Mouse (Mus musculus) monocyte, adult 2 months (primary cell): ENCODE results near the gene Otx1.

Experiments
- DNase-seq, 2 experiments: peaks; one replicate each; pipeline ENCODE4 v3.0.0; 2022; ENCODE audit warnings: low spot score in 2 of 2, low read depth in 1 of 2

Gene Otx1

DNA sequence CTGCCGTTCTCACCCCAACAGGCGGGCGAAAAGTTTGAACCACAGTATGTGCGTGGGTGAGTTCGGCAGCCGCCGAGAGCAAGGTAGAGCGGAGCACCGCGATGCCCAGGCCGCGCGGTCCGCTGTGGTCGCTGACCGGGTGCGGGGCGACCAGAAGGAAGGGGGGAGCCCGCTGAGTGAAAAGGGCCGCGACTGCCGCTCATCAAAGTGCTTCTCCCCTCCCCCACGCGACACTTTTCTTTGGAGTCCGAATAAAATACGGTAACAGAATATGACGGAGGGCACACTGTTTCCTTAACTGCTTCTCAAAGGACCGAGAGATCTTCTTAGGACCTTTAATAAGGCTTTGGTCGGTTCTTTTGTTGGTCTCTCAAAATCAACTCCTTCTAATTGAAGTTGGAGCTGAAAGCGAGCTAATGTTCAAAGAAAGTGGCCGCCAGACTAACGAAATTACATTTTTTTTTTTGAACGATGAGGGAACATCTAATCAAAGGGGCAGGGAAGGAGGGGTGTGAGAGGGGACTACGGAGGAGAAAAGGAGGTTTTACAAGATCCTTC lies at the start of gene Otx1:
Gene Otx1, minus strand, starts transcription at position 115 of the 558 bp plus-strand sequence.
- no peak for DNase-seq

DNA sequence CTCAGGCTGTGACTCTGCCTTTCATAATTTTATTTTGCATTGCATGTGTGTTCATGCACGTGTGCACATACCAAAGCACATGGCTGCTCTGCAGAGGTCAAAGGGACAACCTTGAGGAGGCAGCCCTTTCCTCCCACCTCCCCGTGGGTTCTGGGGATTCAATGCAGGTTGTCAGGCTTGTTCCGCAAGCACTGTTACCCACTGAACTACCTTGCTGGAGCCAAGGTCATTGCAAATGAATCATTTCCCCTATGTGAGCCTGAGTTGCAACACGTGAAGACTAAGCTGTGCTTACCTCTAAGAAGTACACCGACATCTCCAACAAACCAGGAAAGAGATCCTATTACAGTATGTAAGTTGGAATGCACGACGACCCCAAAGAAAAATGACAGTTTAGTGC lies 48.2 kb upstream of the Otx1 start:
- DNase-seq: no peak

DNA sequence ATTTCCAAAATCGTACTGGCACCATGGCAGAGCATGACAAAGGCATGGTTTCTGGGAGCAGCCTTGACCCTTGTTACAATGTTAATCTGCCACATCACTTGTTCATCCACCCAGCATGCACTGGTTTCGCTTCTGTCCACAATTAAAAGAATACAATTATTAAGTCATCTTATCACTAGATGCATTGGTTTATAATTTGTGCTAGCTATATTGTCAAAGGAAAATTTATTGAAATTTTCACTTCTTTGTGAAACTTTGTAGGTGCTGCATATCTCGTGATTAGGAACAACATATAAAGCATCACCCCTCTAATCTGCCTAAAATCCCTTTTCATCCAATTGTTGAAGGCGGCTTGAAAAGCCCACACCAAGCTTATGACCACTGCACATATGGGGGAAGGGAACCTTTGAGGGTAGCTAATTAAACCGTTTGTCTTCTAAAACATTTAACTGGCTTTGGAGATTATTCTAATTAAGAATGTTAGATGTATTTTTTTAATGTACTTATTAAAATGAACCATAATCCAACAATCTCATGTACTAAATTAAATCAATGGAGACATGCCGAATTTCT lies 37.2 kb upstream of the Otx1 start:
- DNase-seq: no peak

DNA sequence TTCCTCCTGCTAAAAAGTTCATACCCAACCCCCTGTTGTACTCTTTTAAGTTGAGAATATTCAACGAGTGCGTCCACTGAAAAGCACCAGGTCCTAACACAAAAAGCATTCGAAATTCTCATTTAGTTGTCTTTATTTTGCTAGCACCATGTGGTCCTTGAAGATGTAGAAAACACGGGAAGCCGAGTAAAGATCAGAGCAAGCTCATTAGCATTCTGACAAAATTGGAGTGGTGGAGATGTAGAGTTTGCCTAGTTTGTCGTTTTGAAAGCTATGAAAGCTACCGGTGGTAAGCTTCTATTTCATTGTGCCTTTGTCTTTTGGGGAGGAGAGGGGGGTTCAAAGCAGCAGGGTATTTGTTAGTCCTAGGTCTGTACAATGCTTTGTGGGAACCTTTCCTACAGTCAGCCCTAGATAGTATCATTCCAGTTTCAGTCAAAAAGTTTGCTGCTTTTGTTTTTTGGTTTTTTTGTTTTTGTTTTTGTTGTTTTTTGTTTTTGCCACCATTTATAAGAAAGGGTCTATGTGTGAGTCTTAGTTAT lies 31.9 kb upstream of the Otx1 start:
- DNase-seq: no peak

DNA sequence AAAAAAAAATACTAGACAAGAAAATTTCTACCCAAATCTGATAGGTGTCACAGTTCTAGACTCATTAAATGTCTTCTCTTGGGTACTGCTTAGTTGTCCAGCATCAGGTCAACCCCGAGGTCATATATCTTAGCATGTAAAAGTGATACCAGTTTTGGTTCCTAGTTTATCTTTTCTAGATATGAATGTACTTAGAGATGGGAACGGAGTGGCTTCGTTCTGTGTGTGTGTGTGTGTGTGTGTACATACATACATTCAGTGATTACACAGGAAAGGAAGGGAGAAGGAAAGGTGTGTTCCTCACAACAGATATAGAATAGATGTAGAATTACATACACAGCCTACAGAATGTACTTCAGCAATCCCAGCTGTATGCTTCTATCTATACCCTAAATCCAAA lies 30.9 kb upstream of the Otx1 start:
- DNase-seq: no peak

DNA sequence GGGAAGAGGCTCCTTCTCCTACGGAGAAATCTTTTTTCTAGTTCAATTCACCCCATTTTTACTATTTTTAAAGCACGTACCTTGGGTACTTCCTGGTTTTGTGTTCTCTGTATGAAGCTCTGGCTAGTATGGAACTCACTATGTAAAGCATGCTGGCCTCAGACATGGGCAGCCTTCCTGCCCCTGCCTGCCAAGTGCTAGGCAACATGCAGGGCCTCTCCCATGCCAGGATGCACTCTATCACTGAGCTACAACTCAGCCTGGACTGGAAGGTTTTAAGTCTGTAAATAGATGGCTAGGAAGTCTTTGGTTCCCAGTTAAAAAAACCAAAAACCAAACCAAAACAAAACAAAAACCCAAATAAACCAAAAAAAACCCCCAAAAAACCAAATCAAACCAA lies 17.9 kb upstream of the Otx1 start:
- no peak for DNase-seq

DNA sequence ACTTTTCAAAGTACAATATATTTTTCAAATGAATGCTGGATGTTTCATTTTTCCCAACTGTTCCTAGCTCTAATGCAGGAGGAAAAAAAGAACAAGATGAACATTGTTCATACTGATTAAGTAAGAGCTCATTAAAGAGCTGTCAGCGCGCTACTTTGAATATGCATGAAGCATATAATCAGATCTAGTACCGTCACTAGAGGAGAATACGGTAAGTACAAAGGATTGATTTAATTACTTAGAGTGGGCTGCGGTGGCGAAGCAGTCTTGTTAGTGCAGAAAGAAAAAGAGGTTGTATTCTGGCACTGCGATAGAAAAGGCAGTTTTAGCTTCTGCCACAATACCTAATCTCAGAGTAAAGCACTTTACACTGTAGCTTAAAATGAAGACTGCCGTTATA lies 14.7 kb upstream of the Otx1 start:
- no peak for DNase-seq

DNA sequence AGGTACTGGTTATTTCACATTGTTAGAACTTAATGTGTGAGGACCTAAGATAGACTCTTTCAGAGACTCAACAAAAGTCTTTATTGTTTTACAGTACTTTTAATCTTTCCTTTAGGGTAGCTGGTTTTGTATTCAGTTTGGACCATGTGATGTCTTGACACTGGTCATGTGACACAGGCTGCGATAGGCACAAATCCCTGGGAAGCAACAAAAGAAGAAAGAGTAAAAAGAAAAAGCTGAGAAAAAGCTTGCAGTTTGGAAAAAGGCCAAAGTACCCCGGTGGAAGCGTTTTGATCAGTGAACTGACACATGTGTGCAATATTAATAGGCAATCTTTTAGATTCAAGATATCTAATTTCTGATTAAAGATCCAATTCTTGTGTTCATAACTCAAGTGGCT lies 13.6 kb upstream of the Otx1 start:
- DNase-seq: no peak

DNA sequence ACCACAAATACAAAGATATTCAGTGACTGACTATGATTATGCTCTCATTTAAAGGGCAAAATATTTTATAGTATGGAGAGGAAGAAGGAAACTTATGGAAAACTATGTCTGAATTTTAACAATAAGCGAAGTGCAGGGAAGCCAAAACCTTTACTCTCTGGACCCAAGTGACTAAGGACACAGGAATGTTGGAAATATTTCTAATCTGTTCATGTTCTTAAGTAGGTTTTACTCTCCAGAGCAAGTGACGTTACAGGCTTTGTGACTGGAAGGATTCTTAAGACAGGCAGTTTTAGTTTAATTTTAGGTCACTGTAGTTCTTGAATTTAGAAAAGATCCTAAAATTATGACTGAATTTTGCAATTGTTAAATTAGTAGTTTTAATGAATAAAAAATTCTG lies 6.1 kb upstream of the Otx1 start:
- DNase-seq: no peak

DNA sequence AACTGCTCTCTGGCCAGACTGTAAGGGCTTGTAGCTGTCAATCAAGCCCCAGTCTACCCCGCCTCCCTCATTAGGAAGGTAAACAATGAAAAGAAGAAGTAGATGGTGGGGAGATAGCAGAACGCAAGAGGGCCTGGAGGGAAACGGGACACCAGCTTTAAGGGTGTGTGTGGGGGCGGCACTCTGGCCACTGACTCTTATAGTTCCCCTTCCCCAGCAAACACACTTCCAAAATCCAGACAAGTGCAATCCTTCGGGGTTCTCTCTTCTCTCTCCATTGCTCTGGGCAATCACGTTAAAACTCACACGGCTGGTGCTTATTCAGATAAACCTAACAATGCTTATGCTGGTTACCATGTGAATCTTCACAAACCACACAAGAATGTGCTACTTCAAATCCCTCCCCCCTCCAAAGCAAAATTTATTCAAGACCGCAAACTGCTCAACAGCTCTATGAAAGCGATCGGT lies 5.5 kb upstream of the Otx1 start:
- no peak for DNase-seq

DNA sequence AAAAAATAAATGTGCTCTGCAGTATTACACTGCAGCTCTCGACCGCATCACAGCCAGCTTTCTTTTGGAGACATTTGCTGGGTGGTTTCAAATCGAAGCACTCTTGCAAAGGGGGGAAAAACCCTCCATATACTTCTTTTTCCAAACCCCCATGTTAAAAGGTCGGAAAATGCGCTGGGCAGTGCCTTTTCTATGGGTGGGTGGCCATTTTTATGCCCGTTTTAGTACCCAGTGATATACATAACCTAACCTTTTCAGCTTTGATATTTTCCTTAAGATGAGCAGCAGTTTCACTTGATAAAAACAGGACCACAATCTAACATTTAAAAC lies 5.0 kb upstream of the Otx1 start:
- DNase-seq: no peak

DNA sequence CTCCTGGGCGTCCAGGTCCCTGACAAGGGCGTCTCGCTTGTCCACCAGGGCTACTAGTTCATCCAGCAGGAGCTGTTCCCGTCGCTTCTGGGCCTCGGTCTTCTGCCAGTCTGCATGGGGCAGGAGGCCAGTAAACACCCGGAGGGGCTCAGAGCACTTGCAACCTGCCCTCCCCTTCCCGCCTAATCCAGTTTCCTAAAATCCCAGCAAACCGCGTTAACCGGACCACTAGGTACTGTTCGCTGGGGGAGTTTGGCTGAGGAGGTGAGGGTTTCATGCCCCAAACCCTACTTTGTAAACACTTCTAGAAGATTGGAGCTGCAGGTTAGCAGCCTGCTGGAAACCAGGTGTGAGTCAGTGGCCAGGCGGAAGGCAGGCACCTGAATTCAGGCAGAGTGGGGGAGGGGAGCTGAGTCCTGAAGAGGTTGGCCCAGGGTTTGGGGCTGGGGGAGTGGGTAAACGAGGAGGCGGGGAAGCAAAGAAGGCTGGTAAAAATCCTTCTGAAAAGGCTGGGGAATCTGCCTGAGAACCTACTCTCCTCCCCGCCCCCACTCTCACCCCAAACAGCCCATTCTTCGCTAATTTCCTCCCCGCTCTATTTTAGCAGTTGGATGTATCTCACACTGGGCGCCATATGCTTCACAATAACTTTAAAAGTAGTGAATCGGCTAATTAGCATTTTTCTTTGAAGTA lies 4.5 kb upstream of the Otx1 start:
- no peak for DNase-seq

DNA sequence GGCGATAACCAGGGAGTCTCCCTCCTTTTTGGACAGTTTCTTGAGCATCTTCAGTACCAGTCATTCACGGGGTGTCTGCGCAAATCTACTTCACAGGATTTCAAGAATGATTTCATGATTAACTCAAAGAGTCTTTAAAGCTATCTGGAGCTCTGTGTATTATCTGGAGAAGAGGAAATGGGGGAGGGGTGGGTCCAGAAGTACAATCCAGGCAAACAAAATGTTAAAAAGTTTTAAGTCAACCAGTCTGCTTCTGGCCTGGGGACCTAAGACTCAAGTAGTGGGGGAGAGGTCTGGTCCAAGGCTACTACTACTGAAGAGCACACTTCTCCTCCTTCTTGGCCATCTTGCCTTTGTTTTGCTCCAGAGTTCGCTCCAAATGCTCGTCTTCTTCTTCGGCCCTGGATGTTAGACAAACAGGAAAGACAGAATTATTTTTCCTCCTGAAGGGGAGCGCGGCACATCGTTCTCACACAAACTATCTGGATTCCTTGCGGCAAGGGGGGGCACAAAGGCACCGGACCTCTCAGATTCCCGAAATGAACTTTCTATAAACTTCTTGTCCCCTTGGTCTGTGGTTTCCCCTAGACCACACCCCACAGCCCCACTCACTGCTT lies 3.9 kb upstream of the Otx1 start:
- DNase-seq: no peak

DNA sequence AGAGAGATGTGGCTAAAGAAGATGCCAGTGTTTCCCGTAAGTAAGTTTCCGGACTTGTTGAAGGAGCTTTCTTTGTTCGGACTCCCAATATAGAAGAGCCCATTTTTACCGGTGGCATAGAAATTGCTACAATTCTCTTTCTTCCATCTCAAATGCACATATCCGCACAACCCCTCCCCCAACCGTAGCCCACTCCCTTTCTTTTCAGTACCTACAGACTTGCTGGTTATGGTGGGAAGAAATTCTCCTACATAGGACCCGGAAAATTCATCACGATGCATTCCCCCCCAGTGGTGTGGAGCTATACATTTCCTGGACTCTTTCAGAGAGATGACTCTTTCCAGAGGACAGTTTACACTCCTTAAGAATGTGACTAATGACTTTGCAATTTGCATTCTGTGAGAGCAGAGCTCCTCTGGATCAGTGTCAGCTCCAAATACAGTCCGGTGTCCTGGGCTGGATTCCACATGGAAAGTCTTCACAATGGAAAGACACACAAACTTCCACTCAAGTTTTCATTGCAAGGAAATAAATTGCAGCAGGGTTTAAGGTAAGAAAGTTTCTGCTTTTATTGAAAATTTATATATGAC lies 2.7 kb upstream of the Otx1 start:
- no peak for DNase-seq

DNA sequence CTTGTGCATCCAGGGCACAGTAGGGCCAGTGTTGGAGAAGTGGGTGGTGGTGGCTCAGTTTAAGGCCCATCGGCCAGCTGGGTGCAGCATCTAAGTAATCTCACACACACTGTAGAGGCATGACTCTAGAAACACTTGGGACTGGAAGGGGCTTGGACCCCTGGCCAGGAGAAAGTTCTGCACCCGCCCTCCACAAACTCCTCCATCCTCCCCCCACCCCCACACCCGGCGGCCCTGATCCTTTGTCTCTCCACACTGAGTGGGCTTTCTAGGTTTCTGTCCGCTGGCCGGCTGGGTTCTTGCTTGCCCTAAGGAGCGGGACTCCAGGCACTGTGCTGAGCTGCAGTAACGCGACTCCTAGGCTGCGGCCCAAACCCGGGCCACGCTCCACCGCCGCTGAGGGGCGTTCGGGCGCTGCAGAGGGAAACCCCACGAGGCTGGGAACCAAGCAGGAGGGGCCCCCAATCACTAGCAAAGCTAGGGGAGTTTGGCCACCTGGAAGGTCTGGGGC lies 1.7 kb upstream of the Otx1 start:
- DNase-seq: no peak

DNA sequence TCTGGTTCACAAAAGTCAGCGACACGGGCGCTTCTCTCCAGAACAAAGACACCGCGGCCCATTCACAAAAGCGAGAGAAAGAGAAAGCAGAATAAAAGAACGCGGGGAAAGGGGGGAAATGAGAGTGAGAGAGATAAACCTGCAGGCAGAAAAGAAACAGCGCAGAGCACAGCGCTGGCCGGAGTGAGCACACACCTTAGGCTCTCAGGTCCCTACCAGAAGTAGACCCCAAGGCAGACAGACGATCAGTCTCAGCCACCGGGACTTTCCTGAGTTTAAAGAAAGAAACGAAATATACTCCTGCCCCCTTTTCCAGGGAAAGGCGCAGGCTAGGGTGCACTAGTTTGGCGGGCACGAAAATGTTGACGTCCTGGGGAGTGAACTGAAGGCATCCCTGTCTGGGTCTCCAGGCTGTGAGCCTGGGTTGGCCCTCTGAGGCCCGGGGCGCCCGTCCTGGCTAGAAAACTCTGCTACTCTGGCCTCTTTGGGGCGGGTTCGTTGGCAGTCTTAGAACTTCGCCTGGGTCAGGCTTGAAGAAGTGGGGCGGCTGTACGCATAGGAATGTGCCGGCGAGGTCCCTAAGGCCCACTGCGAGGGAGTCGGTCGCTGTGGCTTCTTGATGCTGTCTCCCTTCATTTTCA lies 764 bp upstream of the Otx1 start:
- no peak for DNase-seq

DNA sequence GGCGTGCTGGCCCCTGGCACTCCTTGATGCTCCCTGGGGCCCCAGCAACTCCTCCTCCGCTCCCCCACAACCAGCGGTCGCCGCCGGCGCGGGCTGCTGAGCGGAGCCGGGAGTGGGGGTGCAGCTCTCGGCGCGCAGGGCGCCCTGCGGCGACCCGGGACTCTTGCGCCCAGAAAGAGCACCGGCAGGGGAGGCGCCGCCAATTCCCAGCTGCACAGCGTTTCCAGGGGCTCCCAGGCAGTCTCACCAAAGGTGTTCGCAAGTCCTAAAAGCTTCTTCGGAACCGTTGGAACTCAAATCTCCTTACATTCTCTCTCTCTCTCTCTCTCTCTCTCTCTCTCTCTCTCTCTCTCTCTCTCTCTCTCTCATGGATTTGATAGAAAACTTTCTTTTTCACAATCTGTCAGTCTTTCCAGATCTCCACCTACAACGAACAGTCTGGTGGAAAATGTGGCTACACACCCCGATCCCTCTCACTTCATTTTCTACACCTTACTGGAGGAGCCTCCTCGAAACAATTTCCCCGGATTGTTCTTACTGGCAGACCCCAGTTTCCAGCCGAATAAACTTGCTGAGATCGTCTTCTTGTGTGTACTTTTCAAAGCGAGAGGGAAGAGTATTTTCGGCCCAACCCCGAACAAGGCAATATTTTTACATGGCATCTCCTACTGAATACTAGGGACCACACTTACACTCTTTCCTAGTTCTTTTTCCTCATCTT lies 475 bp downstream of the Otx1 start:
- DNase-seq: no peak

DNA sequence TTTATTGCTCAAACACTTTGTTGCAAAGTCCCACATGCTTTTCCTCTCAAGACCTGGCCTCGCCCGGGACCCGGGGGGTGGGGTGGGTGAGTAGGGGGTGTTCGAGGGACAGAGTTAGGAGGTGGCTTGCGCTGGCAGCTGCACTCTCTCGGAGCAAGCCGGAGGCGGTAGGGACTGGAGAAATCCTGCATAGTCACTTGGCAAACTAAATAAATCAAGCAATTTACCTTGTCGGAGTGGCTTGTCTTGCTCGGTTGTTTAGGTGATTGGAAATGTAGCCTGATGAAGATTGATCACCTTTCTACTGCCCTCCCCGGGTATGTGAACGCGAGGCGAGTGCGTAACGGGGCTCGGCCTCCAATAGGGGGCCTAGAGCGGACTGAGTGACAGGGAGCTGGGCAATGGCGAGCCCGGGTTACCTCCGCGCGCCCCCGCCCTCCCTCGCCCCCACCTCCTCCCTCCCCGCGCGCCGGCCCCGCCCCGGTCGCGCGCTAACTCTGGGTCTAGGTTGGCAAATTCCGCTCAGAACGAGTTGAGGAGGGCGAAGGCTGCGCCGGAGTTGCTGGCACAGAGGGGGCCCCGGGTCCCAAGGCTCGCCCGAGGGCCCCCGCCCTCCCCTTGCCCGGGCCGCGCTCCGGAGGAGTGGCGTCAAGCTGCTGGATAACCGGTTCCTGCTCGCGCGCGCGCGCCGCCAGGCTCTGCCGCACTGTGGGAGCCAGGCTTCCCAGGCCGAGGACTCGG lies 1.2 kb downstream of the Otx1 start:
- no peak for DNase-seq

DNA sequence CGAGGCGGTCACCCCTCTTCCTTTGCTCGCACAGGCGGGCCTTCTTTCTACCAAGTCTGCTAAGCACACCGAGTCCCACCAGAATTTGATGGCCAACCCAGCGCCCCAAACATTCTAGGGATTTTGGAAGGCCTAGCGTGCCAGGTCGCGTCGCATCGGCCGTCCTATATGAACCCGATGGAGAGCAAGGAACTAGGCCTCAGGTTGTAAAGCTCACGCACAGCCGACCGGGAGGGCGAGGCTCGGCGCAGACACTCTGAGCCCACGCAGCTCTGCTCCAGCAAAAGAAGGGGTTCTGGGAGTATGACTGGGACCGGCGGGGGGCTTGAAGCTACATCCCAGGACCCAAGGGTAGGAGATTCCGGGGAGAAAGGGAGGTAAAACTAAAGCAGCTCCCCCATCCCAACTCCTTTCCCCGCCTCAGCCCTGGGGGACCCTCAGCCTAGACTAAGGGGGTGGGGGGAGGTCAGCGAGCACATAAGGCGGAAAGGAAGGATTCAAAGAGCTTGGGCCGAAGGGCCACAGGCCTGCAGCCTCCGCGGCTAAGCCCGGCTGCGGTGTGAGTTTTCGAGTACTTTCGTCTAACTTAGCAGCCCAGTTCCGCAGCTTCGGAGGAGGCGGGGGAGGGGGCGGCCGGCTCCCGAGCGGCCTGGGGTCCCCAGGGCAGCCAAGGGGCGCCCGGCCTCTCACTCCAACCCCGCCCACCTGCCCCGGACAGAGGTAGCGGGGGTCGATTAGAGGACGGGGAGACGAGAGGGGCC lies 2.2 kb downstream of the Otx1 start:
- DNase-seq: no peak
